Mouse (Mus musculus) erythroblast, embryonic 14.5 days (primary cell): ENCODE results near the gene Gpc6. TPM values are rescaled to one million over a fixed set of nuclear protein-coding genes. Genes with fewer than 3 reads are reported as not detected.

Experiments used
- H3K27me3 ChIP-seq: 2 replicates; pipeline ENCODE4 v1.6.1; 2012; ENCODE audit warnings: inconsistent platforms; ENCODE audit not compliant: control insufficient read depth
- H3K36me3 ChIP-seq: 2 replicates; pipeline ENCODE4 v1.6.1; 2012; ENCODE audit warnings: mild to moderate bottlenecking, inconsistent platforms; ENCODE audit not compliant: control insufficient read depth
- H3K4me1 ChIP-seq: 2 replicates; pipeline ENCODE4 v1.6.1; 2012; ENCODE audit warnings: inconsistent platforms; ENCODE audit not compliant: control insufficient read depth
- H3K4me3 ChIP-seq: replicated peaks from 2 replicates; pipeline ENCODE3; 2012; ENCODE audit warnings: moderate library complexity, mild to moderate bottlenecking, inconsistent platforms
- H3K9me3 ChIP-seq: 2 replicates; pipeline ENCODE4 v1.6.1; 2012; ENCODE audit warnings: low read length, inconsistent platforms, mixed read lengths; ENCODE audit not compliant: control insufficient read depth
- GATA1 ChIP-seq: IDR thresholded peaks from 2 replicates; pipeline ENCODE4 v1.6.1; 2012; ENCODE audit warnings: low read length, inconsistent platforms, mixed read lengths
- TAL1 ChIP-seq: IDR thresholded peaks from 3 replicates; pipeline ENCODE4 v1.6.1; 2012; ENCODE audit warnings: low read length, inconsistent platforms, mixed read lengths
- polyA plus RNA-seq: library from polyadenylated mRNA; stranded (reverse); fragments of >175 nt; gene quantifications from 2 replicates; pipeline ENCODE4 v1.2.3, GENCODE M21; 2012

The Gpc6 gene
- polyA plus RNA-seq, 1 experiment: not detected

- Histone ChIP-seq H3K4me1 (no peaks in the 10 kb centered on the region), H3K4me3 (no peak overlapping the region), H3K9me3 (peaks cover 25% of the 10 kb centered on the region), H3K27me3 (no peaks in the 10 kb centered on the region), H3K36me3 (no peaks in the 10 kb centered on the region)
- TF ChIP-seq GATA1: no peak
Observed at GRCm38 (mm10) chr14:117892026-117892425, 966.9 kb downstream of the Gpc6 start.

DNA sequence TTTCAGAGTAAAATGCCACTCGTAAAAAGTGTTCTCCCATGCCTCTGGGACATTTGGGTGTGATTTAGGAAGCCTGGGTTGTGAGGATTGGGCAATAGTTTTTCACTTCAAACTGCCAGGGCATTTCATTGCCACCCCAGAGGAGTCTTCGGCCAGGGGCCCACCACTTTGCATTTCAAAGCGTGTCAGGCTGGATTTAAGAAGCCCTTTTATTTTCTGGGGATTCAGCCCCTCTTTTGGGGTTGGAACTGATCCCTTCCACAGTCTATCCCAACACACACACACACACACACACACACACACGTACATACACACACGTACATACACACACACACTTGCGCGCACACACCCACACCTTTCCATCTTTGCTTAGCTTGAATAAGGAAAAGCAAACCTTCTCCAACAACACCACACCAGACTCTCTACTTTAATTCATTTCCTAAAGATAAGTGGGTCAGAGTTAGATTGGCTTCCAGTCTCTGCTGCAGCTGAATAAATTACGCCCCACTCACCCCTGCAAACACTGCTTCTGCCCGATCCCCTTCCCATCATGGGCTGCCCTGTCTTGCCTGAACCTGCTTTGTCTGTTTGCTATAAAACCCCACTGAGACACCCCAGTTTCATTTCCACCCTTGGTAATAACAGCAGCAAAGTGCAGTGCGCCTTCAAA, 969.9 kb downstream of the Gpc6 start:
- H3K27me3 ChIP-seq: no peaks in the 10 kb centered on the region
- H3K4me1 ChIP-seq: no peaks in the 10 kb centered on the region
- peaks cover 35% of the 10 kb centered on the region for H3K9me3 ChIP-seq
- no peaks in the 10 kb centered on the region for H3K36me3 ChIP-seq
- no peak overlapping the region for H3K4me3 ChIP-seq
- no peak for TF ChIP-seq TAL1
- TF ChIP-seq GATA1: no peak

DNA sequence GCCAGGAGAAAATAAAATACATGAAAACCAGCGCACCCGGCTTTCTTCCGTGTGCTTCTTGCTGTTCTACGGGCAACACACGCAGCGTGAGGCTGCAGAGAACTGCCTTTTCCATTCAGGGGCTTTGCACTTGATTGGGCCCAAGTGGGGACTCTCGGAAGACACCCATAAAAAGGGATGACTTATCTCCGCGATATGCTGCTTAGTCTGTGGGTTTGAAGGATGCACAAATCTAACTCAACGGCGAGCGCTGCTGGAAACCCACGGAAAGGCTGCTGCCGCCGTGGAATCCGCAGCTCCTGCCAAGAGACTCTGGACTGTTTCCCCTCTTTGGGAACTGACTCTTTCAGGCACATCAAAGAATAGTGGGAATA, 970.4 kb downstream of the Gpc6 start:
- Histone ChIP-seq H3K27me3 (no peaks in the 10 kb centered on the region), H3K4me1 (no peaks in the 10 kb centered on the region), H3K4me3 (no peak overlapping the region), H3K9me3 (peaks cover 35% of the 10 kb centered on the region), H3K36me3 (no peaks in the 10 kb centered on the region)
- TF ChIP-seq TAL1 (no peak), GATA1 (no peak)

- Histone ChIP-seq H3K4me1 (no peaks in the 10 kb centered on the region), H3K27me3 (no peaks in the 10 kb centered on the region), H3K36me3 (no peaks in the 10 kb centered on the region), H3K9me3 (peaks cover 41% of the 10 kb centered on the region), H3K4me3 (no peak overlapping the region)
- no peak for TF ChIP-seq TAL1
- TF ChIP-seq GATA1: no peak
Observed at GRCm38 (mm10) chr14:117904300-117904699, 979.2 kb downstream of the Gpc6 start.

GRCm38 (mm10) chr14:117905701-117906100, 980.6 kb downstream of the Gpc6 start:
- H3K27me3 ChIP-seq: no peaks in the 10 kb centered on the region
- H3K4me1 ChIP-seq: no peaks in the 10 kb centered on the region
- peaks cover 47% of the 10 kb centered on the region for H3K9me3 ChIP-seq
- H3K36me3 ChIP-seq: no peaks in the 10 kb centered on the region
- H3K4me3 ChIP-seq: no peak overlapping the region
- TF ChIP-seq GATA1 (no peak), TAL1 (no peak)

DNA sequence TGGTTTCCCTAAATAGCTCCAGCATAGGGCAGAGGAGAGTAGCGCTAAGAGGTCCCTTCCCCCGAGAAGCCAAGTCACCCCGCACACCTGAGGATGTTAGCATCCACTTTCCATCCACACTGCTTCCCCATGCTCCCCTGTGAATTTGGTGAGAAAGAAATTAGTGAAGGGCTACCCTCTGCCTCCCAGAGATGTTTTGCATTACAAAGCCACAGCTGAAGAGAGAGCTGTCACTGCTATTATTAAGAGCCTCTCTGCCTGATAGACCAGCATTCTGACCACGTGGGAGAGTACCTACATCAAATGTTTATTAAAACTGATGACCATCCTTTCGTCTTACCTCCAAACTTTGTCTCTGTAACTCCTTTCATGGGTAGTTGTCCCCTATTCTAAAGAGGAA, 981.2 kb downstream of the Gpc6 start:
- Histone ChIP-seq H3K36me3 (no peaks in the 10 kb centered on the region), H3K27me3 (no peaks in the 10 kb centered on the region), H3K4me3 (no peak overlapping the region), H3K9me3 (peaks cover 49% of the 10 kb centered on the region), H3K4me1 (no peaks in the 10 kb centered on the region)
- TF ChIP-seq GATA1: no peak
- TF ChIP-seq TAL1: no peak

- TF ChIP-seq GATA1 (no peak), TAL1 (no peak)
- no peak overlapping the region for H3K4me3 ChIP-seq
- no peaks in the 10 kb centered on the region for H3K4me1 ChIP-seq
- no peaks in the 10 kb centered on the region for H3K27me3 ChIP-seq
- H3K9me3 ChIP-seq: peaks cover 42% of the 10 kb centered on the region
- no peaks in the 10 kb centered on the region for H3K36me3 ChIP-seq
Observed at GRCm38 (mm10) chr14:117908231-117908920, 983.3 kb downstream of the Gpc6 start.

DNA sequence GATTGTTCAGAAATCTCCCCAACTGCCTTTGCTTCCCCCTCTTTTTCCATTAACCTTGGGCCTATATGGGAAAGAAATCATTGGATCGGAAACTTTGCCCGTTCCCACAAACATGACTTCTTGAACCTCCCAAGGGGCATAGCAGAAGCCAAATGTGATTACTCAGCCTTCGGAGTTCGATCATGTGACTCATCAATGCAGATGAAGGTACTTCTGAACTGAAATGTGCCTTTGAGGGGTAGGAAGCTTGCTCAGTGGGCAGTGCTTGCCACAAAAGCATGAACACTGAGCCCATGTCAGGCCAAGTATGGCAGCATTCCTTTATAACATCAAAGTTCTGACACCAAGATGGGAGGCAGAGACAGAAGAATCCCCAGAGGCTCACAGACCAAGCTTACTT, 983.9 kb downstream of the Gpc6 start:
- no peak overlapping the region for H3K4me3 ChIP-seq
- H3K36me3 ChIP-seq: no peaks in the 10 kb centered on the region
- TF ChIP-seq TAL1: no peak
- TF ChIP-seq GATA1: no peak
- no peaks in the 10 kb centered on the region for H3K27me3 ChIP-seq
- H3K4me1 ChIP-seq: no peaks in the 10 kb centered on the region
- peaks cover 41% of the 10 kb centered on the region for H3K9me3 ChIP-seq

DNA sequence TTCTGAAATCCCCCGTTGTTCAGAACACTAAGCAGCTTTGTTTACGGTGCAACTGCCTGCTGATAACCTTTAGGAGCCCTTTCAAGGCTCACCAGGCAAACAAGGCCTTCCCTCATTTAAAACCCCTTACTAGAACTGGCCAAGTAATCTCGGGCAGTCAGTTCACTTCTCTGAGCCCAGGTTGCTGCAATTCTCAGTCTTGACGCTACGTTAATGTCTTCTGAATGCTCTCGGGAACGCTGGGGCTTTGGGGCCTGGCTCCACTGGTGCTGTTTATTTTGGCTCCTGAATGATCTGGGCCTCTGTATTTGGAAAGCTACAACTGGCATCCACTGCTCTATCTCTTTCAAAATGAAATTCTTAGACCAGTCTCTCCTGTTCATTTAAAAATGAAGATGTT, 985.2 kb downstream of the Gpc6 start:
- H3K36me3 ChIP-seq: no peaks in the 10 kb centered on the region
- H3K4me1 ChIP-seq: no peaks in the 10 kb centered on the region
- H3K9me3 ChIP-seq: peaks cover 37% of the 10 kb centered on the region
- H3K4me3 ChIP-seq: no peak overlapping the region
- TF ChIP-seq GATA1: no peak
- no peak for TF ChIP-seq TAL1
- H3K27me3 ChIP-seq: no peaks in the 10 kb centered on the region
